Mouse (Mus musculus) megakaryocyte-erythroid progenitor cell, adult 5 weeks (primary cell): Measurements from ENCODE around the gene Gm5244. TPM values are rescaled to one million over a fixed set of nuclear protein-coding genes. Genes with fewer than 3 reads are reported as not detected.

Source experiments
- polyA plus RNA-seq: library from polyadenylated mRNA; stranded (reverse); fragments of >175 nt; gene quantifications from 2 replicates; pipeline ENCODE4 v1.2.3, GENCODE M21; 2012

Gene Gm5244
- not detected in 2 replicates for polyA plus RNA-seq

DNA sequence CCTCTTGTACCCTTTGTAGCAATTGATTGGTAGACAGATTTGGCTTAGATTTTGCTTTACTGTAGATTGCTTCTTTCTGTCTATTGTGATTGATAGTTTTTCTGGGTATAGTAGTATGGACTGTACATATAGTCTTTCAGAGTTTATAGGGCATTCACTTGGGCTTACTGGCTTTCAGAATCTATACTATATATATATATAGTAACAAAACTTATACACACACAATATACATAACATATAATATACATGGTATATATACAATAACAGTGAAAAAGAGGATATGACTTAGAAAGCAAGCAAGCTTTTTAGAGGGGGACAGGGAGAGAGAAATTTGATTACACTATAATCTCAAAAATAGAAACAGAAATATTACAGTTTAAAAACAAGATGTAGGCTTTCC, at the start of gene Gm5244:
Gm5244 (plus strand) TSS at position 301 of the 400 bp plus-strand sequence.

DNA sequence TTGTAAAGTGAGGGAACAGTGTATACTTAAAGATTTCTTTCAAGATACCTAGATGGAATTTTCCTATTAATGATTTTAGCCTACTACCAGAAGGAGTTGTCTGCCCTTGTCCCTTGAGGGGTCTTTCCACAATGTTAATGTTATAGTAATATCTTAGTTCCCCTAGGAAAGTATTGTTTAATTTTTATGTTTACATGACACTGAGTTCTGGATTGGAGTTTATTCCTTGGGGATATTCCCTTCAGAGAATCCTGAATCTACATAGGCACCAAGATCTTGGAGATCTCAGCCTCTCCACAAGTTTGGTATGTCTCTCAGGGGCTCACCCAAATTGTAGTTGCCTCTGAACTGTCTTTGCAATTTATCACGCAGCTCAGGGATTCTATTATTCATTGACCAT, 10.5 kb downstream of the Gm5244 start, which contains the start of gene Olfr1444:
Olfr1444 (plus strand) TSS at position 301 of the 400 bp plus-strand sequence.

DNA sequence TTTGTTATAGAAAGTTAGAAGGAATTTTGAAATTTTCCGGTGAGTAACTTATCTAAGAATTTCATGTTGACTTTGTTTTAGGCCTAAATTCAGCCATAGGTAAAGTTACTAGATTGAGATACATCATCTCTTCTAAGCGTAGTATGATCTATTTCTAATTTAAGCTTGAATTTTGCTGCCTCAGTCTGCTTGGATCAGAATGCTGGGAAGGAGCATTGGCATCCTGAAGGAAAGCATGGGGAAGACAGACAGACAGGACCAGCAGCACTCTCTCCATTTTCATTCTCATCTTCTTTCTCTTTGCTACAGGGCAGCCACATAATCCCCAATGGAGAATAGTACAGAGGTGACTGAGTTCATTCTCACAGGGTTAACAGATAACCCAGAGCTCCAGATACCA, 37.1 kb downstream of the Gm5244 start, which contains the start of gene Olfr1445:
Olfr1445 (plus strand) TSS at position 301 of the 400 bp plus-strand sequence.

DNA sequence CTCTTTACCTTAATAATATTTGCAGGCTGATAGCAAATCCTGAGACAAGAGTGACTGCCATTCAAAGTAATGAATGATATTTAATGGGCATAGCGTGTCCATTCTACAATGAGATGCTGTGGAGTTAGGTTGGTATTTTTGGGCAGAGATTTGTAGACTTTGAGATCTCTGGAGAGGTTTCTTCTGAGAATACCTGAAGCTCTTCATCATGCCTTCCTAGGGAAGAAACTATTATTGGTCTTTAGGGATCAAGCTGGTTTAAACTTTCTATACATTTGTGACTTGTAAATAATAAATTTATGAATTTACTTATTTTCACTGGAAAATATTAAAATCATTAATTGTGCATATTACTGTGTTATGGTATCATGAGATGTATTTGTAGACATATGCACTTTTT, 46.9 kb downstream of the Gm5244 start, which contains the start of gene Olfr1446:
Olfr1446 (minus strand) TSS at position 101 of the 400 bp plus-strand sequence.

Other genes with a start within 250 kb of the Gm5244 start
- not detected in 2 replicates for gene Gm4952, start 246.7 kb upstream of the Gm5244 start, polyA plus RNA-seq
- 0.05 TPM in 1 of 2 replicates, not detected in the other for gene Glyat, start 213.4 kb upstream of the Gm5244 start, polyA plus RNA-seq
- not detected in 2 replicates for gene Olfr1442, start 176.2 kb upstream of the Gm5244 start, polyA plus RNA-seq
- gene Olfr1443, start 168.6 kb upstream of the Gm5244 start, polyA plus RNA-seq, result not detected in 2 replicates
- gene Keg1, start 150.9 kb upstream of the Gm5244 start, polyA plus RNA-seq, result not detected in 2 replicates
- 0.10 and 0.22 TPM in 2 replicates for gene Cntf, start 81.0 kb upstream of the Gm5244 start, polyA plus RNA-seq
- gene Zfp91, start 50.6 kb upstream of the Gm5244 start, polyA plus RNA-seq, result 35.3 and 51.8 TPM in 2 replicates
- 0.18 and 0.88 TPM in 2 replicates for gene Lpxn, start 50.5 kb upstream of the Gm5244 start, polyA plus RNA-seq
- not detected in 2 replicates for gene Olfr1444, start 10.6 kb downstream of the Gm5244 start, polyA plus RNA-seq
- gene Olfr1445, start 37.2 kb downstream of the Gm5244 start, polyA plus RNA-seq, result not detected in 2 replicates
- not detected in 2 replicates for gene Olfr1446, start 46.8 kb downstream of the Gm5244 start, polyA plus RNA-seq
- gene Olfr1447, start 57.1 kb downstream of the Gm5244 start, polyA plus RNA-seq, result not detected in 2 replicates
- gene Olfr1448, start 77.7 kb downstream of the Gm5244 start, polyA plus RNA-seq, result not detected in 2 replicates
- gene Olfr1449, start 84.2 kb downstream of the Gm5244 start, polyA plus RNA-seq, result not detected in 2 replicates
- not detected in 2 replicates for gene Olfr1450, start 103.6 kb downstream of the Gm5244 start, polyA plus RNA-seq
- not detected in 2 replicates for gene Olfr1451, start 148.3 kb downstream of the Gm5244 start, polyA plus RNA-seq
- gene Olfr1453, start 181.6 kb downstream of the Gm5244 start, polyA plus RNA-seq, result not detected in 2 replicates
- gene Olfr1454, start 213.9 kb downstream of the Gm5244 start, polyA plus RNA-seq, result not detected in 2 replicates